Mouse (Mus musculus): ENCODE data around the gene 0610030E20Rik. TPM values are rescaled to one million over a fixed set of nuclear protein-coding genes. Genes with fewer than 3 reads are reported as not detected.

Gene 0610030E20Rik
- polyA plus RNA-seq, 1 experiment = 14.5 TPM

DNA sequence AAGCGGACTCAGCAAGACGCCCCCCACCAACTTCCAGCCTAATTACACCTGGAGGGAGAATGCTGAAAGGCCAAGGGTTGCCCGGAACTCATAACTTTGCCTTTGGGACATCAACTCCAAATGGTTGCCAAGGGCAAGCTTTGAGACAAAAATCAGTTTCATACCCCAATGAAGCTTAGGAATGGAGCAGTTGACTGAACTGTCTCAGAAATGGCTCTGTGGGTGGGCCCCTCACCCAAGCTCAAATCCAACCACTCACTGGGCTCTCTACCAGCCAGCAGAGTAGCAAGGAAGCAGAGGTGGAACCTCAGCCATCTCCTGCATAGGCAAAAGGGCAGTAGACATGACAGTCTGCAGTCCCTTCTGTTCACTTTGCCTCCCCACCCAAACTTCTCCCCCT lies 40.7 kb downstream of the 0610030E20Rik start:
- no peak overlapping the region for H3K27ac ChIP-seq (ENCODE audit: insufficient read depth, low read length)
- TF ChIP-seq POLR2A (IDR thresholded peaks at IDR 0.05; ENCODE audit: low read depth, low read length) (no peak), CTCF (IDR thresholded peaks at IDR 0.05; ENCODE audit: borderline replicate concordance, insufficient read depth, low read length) (no peak)
- no peaks in the 10 kb centered on the region for H3K4me1 ChIP-seq (ENCODE audit: control insufficient read depth, insufficient read depth, low read length)
- H3K4me3 ChIP-seq (ENCODE audit: insufficient read depth, low read length) = no peak overlapping the region

DNA sequence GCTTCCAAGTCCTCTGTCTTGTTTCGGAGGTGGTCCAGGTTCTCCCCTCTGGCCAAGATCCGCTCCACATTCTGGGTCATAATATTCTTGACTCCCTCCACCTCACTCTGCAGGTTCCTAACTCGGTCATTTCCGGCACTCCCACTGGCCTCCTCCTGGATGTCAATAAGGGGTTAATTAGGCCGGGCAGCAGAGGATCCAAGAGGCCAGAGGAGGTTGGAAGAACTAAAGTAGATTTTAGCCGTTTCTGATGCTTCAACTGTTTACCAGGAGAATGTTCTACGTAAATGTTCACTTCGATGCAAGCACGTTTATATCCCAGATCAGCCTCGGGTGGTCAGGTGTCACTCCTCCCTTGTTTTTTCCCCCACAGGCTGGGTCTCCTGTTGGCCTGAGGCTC lies 41.1 kb downstream of the 0610030E20Rik start:
- H3K27ac ChIP-seq (ENCODE audit: insufficient read depth, low read length) = no peak overlapping the region

DNA sequence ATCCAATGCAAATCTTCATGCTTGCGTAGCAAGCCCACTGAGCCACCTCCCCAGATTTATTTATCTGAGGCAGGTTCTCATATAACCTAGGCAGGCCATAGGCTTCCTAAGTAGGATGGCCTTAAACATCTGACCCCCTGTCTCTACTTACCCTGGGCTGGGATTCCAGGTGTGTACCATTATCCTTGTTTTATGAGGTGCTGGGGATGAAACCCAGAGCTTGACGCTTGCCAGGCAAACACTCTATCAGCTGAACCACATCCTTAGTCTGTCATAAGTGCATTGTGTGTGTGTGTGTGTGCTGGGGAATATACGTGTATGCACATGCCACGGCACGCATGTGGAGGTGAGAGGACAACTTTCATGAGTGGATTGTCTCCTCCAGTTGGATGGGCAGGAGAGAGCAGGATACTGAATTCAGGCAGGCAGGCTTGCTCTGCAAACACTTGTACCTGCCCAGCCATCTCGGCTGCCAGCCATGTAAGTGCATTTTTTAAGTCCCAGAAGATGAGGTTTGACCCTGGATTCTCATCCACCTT lies 41.7 kb downstream of the 0610030E20Rik start:
- H3K4me3 ChIP-seq (ENCODE audit: insufficient read depth, low read length) = no peak overlapping the region
- H3K27ac ChIP-seq (ENCODE audit: insufficient read depth, low read length) = no peak overlapping the region

More for the DNA sequence above, 41.1 kb downstream of the 0610030E20Rik start:
- no peak for TF ChIP-seq POLR2A (IDR thresholded peaks at IDR 0.05; ENCODE audit: low read depth, low read length)
- TF ChIP-seq CTCF (IDR thresholded peaks at IDR 0.05; ENCODE audit: borderline replicate concordance, insufficient read depth, low read length) = no peak
- no peak overlapping the region for H3K4me3 ChIP-seq (ENCODE audit: insufficient read depth, low read length)
- H3K4me1 ChIP-seq (ENCODE audit: control insufficient read depth, insufficient read depth, low read length) = no peaks in the 10 kb centered on the region

DNA sequence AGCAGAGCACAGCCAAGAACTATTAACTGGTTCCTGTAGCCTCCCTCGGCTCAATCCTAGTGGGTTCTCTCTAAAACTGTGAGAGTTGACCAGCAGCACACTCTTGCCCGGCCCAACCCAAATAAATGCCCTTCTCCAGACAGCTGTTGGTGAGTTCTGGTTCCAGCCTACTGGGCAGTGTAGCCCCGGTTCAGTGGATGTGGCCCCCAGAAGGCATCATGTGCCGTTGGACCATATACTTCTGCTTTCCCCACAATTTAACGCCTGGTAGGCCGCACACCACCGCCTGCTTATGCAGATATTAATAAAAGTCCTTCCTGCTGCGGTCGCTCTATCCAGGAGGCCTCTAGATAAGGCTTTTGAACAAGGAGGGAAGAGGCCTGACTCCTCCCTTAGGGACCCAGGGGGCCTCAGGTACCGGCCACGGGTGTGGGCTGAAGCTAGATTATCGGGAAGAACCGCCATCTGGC lies 42.4 kb downstream of the 0610030E20Rik start:
- no peak for TF ChIP-seq POLR2A (IDR thresholded peaks at IDR 0.05; ENCODE audit: low read depth, low read length)
- TF ChIP-seq CTCF (IDR thresholded peaks at IDR 0.05; ENCODE audit: borderline replicate concordance, insufficient read depth, low read length) = no peak
- peak overlapping the region; percentile 84 for H3K27ac ChIP-seq (ENCODE audit: insufficient read depth, low read length)
- peak overlapping the region; percentile 69 for H3K4me3 ChIP-seq (ENCODE audit: insufficient read depth, low read length)
- H3K4me1 ChIP-seq (ENCODE audit: control insufficient read depth, insufficient read depth, low read length) = no peaks in the 10 kb centered on the region

More for the DNA sequence above, 41.7 kb downstream of the 0610030E20Rik start:
- no peak for TF ChIP-seq CTCF (IDR thresholded peaks at IDR 0.05; ENCODE audit: borderline replicate concordance, insufficient read depth, low read length)
- no peak for TF ChIP-seq POLR2A (IDR thresholded peaks at IDR 0.05; ENCODE audit: low read depth, low read length)
- no peaks in the 10 kb centered on the region for H3K4me1 ChIP-seq (ENCODE audit: control insufficient read depth, insufficient read depth, low read length)

GRCm38 (mm10) chr6:72389941-72390771 lies 43.0 kb downstream of the 0610030E20Rik start, which contains the start of gene Vamp8:
Gene Vamp8, minus strand, starts transcription at chr6:72390703.
- TF ChIP-seq POLR2A (IDR thresholded peaks at IDR 0.05; ENCODE audit: low read depth, low read length) (peak; percentile 72), CTCF (IDR thresholded peaks at IDR 0.05; ENCODE audit: borderline replicate concordance, insufficient read depth, low read length) (no peak)
- Histone ChIP-seq H3K27ac (ENCODE audit: insufficient read depth, low read length) (peak within 1 kb of the TSS; percentile 84), H3K4me3 (ENCODE audit: insufficient read depth, low read length) (peak within 1 kb of the TSS; percentile 69), H3K4me1 (ENCODE audit: control insufficient read depth, insufficient read depth, low read length) (no peaks in the 10 kb centered on the region)

DNA sequence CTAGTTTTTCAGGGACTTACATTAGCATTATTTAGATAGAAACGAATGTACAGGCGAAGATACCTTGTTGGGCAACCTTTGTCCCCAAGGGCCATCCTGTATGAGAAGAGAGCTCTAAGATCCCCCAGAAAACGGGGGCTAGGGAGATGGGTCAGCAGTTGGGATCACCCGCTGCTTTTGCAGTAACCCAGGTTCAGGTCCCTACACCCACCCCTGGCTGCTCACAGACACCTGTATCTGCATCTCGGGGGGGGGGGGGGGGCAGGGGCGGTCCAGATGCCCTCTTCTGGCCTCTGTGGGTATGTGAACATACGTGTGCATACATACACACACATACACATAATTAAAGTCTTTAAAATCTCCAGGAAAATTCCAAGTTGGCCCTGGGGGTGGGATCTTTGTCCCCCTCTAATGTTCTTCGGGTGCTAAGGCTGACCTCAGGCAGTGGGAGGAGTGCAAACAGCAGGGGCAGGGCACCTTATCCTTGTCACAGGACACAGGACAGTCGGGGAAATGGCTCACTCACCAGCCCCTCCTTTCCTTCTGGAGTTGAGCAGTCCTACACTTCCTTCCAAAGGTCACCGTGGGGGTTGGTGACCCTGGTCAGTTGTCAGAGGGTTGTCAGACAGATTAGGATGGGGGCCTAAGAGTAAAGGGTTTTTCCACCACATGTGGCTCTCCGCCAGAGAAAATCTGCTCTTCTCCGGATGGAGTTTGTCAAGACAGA lies 43.8 kb downstream of the 0610030E20Rik start:
- peak overlapping the region; percentile 69; the same call in 1 of the 2 replicates for H3K4me3 ChIP-seq (ENCODE audit: insufficient read depth, low read length)
- H3K4me1 ChIP-seq (ENCODE audit: control insufficient read depth, insufficient read depth, low read length) = no peaks in the 10 kb centered on the region
- TF ChIP-seq POLR2A (IDR thresholded peaks at IDR 0.05; ENCODE audit: low read depth, low read length) = no peak
- TF ChIP-seq CTCF (IDR thresholded peaks at IDR 0.05; ENCODE audit: borderline replicate concordance, insufficient read depth, low read length) = no peak
- H3K27ac ChIP-seq (ENCODE audit: insufficient read depth, low read length) = peak overlapping the region; percentile 84

DNA sequence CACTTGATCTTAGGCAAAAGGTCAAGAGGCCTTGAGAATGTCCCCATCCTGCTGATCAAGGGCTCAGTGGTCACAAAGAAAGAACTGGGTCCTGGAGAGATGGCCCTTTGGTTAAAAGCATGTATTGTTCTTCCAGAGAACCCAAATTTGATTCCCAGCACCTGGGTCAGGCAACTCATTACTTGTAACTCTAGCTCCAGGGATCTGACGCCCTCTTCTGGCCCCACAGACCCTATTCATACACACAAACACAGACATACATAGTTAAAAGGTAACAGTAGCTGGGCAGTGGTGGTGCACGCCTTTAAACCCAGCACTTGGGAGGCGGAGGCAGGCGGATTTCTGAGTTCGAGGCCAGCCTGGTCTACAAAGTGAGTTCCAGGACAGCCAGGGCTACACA lies 45.2 kb downstream of the 0610030E20Rik start:
- Histone ChIP-seq H3K4me3 (ENCODE audit: insufficient read depth, low read length) (no peak overlapping the region), H3K27ac (ENCODE audit: insufficient read depth, low read length) (no peak overlapping the region), H3K4me1 (ENCODE audit: control insufficient read depth, insufficient read depth, low read length) (no peaks in the 10 kb centered on the region)
- TF ChIP-seq POLR2A (IDR thresholded peaks at IDR 0.05; ENCODE audit: low read depth, low read length) (no peak), CTCF (IDR thresholded peaks at IDR 0.05; ENCODE audit: borderline replicate concordance, insufficient read depth, low read length) (no peak)

- Histone ChIP-seq H3K27ac (ENCODE audit: insufficient read depth, low read length) (no peak overlapping the region), H3K4me1 (ENCODE audit: control insufficient read depth, insufficient read depth, low read length) (no peaks in the 10 kb centered on the region)
- TF ChIP-seq POLR2A (IDR thresholded peaks at IDR 0.05; ENCODE audit: low read depth, low read length) = no peak
- TF ChIP-seq CTCF (IDR thresholded peaks at IDR 0.05; ENCODE audit: borderline replicate concordance, insufficient read depth, low read length) = no peak
Observed at GRCm38 (mm10) chr6:72396837-72397251, 49.7 kb downstream of the 0610030E20Rik start.

GRCm38 (mm10) chr6:72399967-72400366 lies 52.9 kb downstream of the 0610030E20Rik start:
- H3K27ac ChIP-seq (ENCODE audit: insufficient read depth, low read length) = no peak overlapping the region
- TF ChIP-seq CTCF (IDR thresholded peaks at IDR 0.05; ENCODE audit: borderline replicate concordance, insufficient read depth, low read length) (no peak), POLR2A (IDR thresholded peaks at IDR 0.05; ENCODE audit: low read depth, low read length) (no peak)
- no peaks in the 10 kb centered on the region for H3K4me1 ChIP-seq (ENCODE audit: control insufficient read depth, insufficient read depth, low read length)
- H3K4me3 ChIP-seq (ENCODE audit: insufficient read depth, low read length) = no peak overlapping the region

More at GRCm38 (mm10) chr6:72396837-72397251, 49.7 kb downstream of the 0610030E20Rik start:
- no peak overlapping the region for H3K4me3 ChIP-seq (ENCODE audit: insufficient read depth, low read length)

All from embryonic fibroblast, embryonic 13.5 days (primary cell).